Mouse (Mus musculus) forebrain, embryonic 14.5 days (tissue): ENCODE measurements at regions not wholly inside any gene's neighbourhood (a gene's known extent, or its start where the extent isn't known, plus 50 kb on each side); places are given as distances from the start of the nearest gene placed in this dataset.

ENCODE experiments used
- ATAC-seq: fragments of 200-750 bp; cut with Nextera tagmentation; 2 replicates; pipeline ENCODE4 v1.8.0; 2017; ENCODE audit warnings: mild to moderate bottlenecking, moderate library complexity
- DNase-seq: peaks from one replicate; pipeline ENCODE4 v3.0.0-alpha.2; 2015; ENCODE audit warnings: low spot score
- H3K27ac ChIP-seq: fragments of 300-500 bp; sonication (generic); 2 replicates; pipeline ENCODE4 v1.5.1; 2014; ENCODE audit warnings: low read depth, mild to moderate bottlenecking, control low read depth, low read length, moderate library complexity
- H3K27me3 ChIP-seq: fragments of 300-500 bp; sonication (generic); replicated peaks from 2 replicates; pipeline ENCODE4 v1.6.1; 2014; ENCODE audit warnings: low read length, control low read depth, mixed read lengths; ENCODE audit not compliant: control insufficient read depth, insufficient read depth
- H3K36me3 ChIP-seq: fragments of 300-500 bp; sonication (generic); 2 replicates; pipeline ENCODE4 v1.6.1; 2014; ENCODE audit warnings: low read length, control low read depth; ENCODE audit not compliant: control insufficient read depth, insufficient read depth
- H3K4me1 ChIP-seq: fragments of 300-500 bp; sonication (generic); 2 replicates; pipeline ENCODE4 v1.6.1; 2014; ENCODE audit warnings: antibody characterized with exemption, low read length, control low read depth; ENCODE audit not compliant: control insufficient read depth, insufficient read depth
- H3K4me2 ChIP-seq: fragments of 300-500 bp; sonication (generic); 2 replicates; pipeline ENCODE4 v1.6.1; 2014; ENCODE audit warnings: mild to moderate bottlenecking, control low read depth, low read length
- H3K4me3 ChIP-seq: fragments of 300-500 bp; sonication (generic); 2 replicates; pipeline ENCODE4 v1.5.1; 2014; ENCODE audit warnings: low read depth, low read length, control low read depth
- H3K9ac ChIP-seq: fragments of 300-500 bp; sonication (generic); 2 replicates; pipeline ENCODE4 v1.6.1; 2014; ENCODE audit warnings: mild to moderate bottlenecking, low read length, control low read depth, moderate library complexity
- H3K9me3 ChIP-seq: fragments of 300-500 bp; sonication (generic); replicated peaks from 2 replicates; pipeline ENCODE4 v1.6.1; 2016; ENCODE audit warnings: low read length, control low read depth, mixed read lengths; ENCODE audit not compliant: control insufficient read depth
- WGBS: fragments of 180-500 bp; shearing (Covaris S2); extraction: QIAGEN DNeasy Blood & Tissue Kit; methylation state at CpG from one replicate; pipeline ENCODE4 v1.1.7; 2014; 5-methylcytosine and 5-hydroxymethylcytosine counted together

- DNase-seq: no peak
- Histone ChIP-seq H3K4me1 (no peaks in the 10 kb centered on the region), H3K4me3 (no peak overlapping the region), H3K27me3 (no peaks in the 10 kb centered on the region), H3K27ac (no peak overlapping the region), H3K36me3 (no peaks in the 10 kb centered on the region), H3K4me2 (no peak overlapping the region), H3K9me3 (no peaks in the 10 kb centered on the region), H3K9ac (no peak overlapping the region)
- 85% methylated on average over 8 of the region's 8 CpGs for WGBS
- ATAC-seq: no peak
These were observed 179.7 kb downstream of the Adamts15 start for GRCm38 (mm10) chr9:30742471-30743098.

GRCm38 (mm10) chr9:30731687-30732086 lies 190.6 kb downstream of the Adamts15 start:
- Histone ChIP-seq H3K4me1 (no peaks in the 10 kb centered on the region), H3K36me3 (no peaks in the 10 kb centered on the region), H3K27me3 (no peaks in the 10 kb centered on the region), H3K27ac (no peak overlapping the region), H3K9me3 (no peaks in the 10 kb centered on the region), H3K9ac (no peak overlapping the region), H3K4me2 (no peak overlapping the region), H3K4me3 (no peak overlapping the region)
- 43% methylated on average over 2 of the region's 2 CpGs for WGBS
- ATAC-seq (no peak), DNase-seq (no peak)

- Histone ChIP-seq H3K4me2 (no peak overlapping the region), H3K27ac (no peak overlapping the region), H3K9ac (no peak overlapping the region), H3K27me3 (no peaks in the 10 kb centered on the region), H3K4me3 (no peak overlapping the region), H3K4me1 (no peaks in the 10 kb centered on the region), H3K36me3 (no peaks in the 10 kb centered on the region), H3K9me3 (no peaks in the 10 kb centered on the region)
- ATAC-seq (no peak), DNase-seq (no peak)
- 91% methylated on average over 1 of the region's 1 CpGs for WGBS
These were observed 198.7 kb downstream of the Adamts15 start for GRCm38 (mm10) chr9:30723364-30724070.

GRCm38 (mm10) chr9:30721861-30722260 lies 200.4 kb downstream of the Adamts15 start:
- Histone ChIP-seq H3K4me3 (no peak overlapping the region), H3K36me3 (no peaks in the 10 kb centered on the region), H3K4me2 (no peak overlapping the region), H3K27ac (no peak overlapping the region), H3K4me1 (no peaks in the 10 kb centered on the region), H3K27me3 (no peaks in the 10 kb centered on the region), H3K9me3 (no peaks in the 10 kb centered on the region), H3K9ac (no peak overlapping the region)
- 67% methylated on average over 4 of the region's 4 CpGs for WGBS
- DNase-seq (no peak), ATAC-seq (no peak)

GRCm38 (mm10) chr9:30716421-30717170 lies 205.7 kb downstream of the Adamts15 start:
- H3K4me3 ChIP-seq: no peak overlapping the region
- no peaks in the 10 kb centered on the region for H3K27me3 ChIP-seq
- H3K9me3 ChIP-seq: no peaks in the 10 kb centered on the region
- ATAC-seq (no peak), DNase-seq (peak; percentile 42)
- WGBS: 75% methylated on average over 8 of the region's 8 CpGs
- H3K4me1 ChIP-seq: no peaks in the 10 kb centered on the region
- H3K27ac ChIP-seq: no peak overlapping the region
- H3K9ac ChIP-seq: no peak overlapping the region
- no peaks in the 10 kb centered on the region for H3K36me3 ChIP-seq
- H3K4me2 ChIP-seq: no peak overlapping the region

GRCm38 (mm10) chr9:30710131-30710530 lies 212.1 kb downstream of the Adamts15 start:
- Histone ChIP-seq H3K4me3 (no peak overlapping the region), H3K36me3 (no peaks in the 10 kb centered on the region), H3K4me2 (no peak overlapping the region), H3K9ac (no peak overlapping the region), H3K9me3 (no peaks in the 10 kb centered on the region), H3K27me3 (no peaks in the 10 kb centered on the region), H3K4me1 (no peaks in the 10 kb centered on the region), H3K27ac (no peak overlapping the region)
- WGBS: 89% methylated on average over 5 of the region's 5 CpGs
- DNase-seq (no peak), ATAC-seq (no peak)

- no peaks in the 10 kb centered on the region for H3K27me3 ChIP-seq
- no peaks in the 10 kb centered on the region for H3K4me1 ChIP-seq
- 66% methylated on average over 5 of the region's 5 CpGs for WGBS
- H3K4me2 ChIP-seq: no peak overlapping the region
- H3K9me3 ChIP-seq: no peaks in the 10 kb centered on the region
- no peak overlapping the region for H3K27ac ChIP-seq
- no peak overlapping the region for H3K9ac ChIP-seq
- ATAC-seq (no peak), DNase-seq (peak; percentile 10)
- H3K36me3 ChIP-seq: no peaks in the 10 kb centered on the region
- no peak overlapping the region for H3K4me3 ChIP-seq
These were observed 222.4 kb downstream of the Adamts15 start for GRCm38 (mm10) chr9:30699848-30700247.

- DNase-seq (no peak), ATAC-seq (no peak)
- Histone ChIP-seq H3K4me3 (no peak overlapping the region), H3K9ac (no peak overlapping the region), H3K27ac (no peak overlapping the region), H3K4me2 (no peak overlapping the region), H3K36me3 (no peaks in the 10 kb centered on the region), H3K4me1 (no peaks in the 10 kb centered on the region), H3K27me3 (no peaks in the 10 kb centered on the region), H3K9me3 (no peaks in the 10 kb centered on the region)
- 95% methylated on average over 1 of the region's 1 CpGs for WGBS
These were observed 224.7 kb downstream of the Adamts15 start for GRCm38 (mm10) chr9:30697533-30697932.

GRCm38 (mm10) chr9:30668095-30668494 lies 241.2 kb downstream of the Snx19 start:
- Histone ChIP-seq H3K9me3 (peaks cover 3% of the 10 kb centered on the region; the same call in 1 of the 2 replicates), H3K4me2 (no peak overlapping the region), H3K4me1 (no peaks in the 10 kb centered on the region), H3K36me3 (no peaks in the 10 kb centered on the region), H3K27ac (no peak overlapping the region), H3K9ac (no peak overlapping the region), H3K4me3 (no peak overlapping the region), H3K27me3 (no peaks in the 10 kb centered on the region)
- no peak for ATAC-seq
- no peak for DNase-seq
